Mouse (Mus musculus): ENCODE results near the gene Tas1r2.
A peak's percentile ranks its signal among the peaks of the same experiment; 100 is the strongest.

The Tas1r2 gene

GRCm38 (mm10) chr4:139705986-139706385, 52.6 kb downstream of the Tas1r2 start:
- no peak for DNase-seq (ENCODE audit: low spot score in 2 of 2)

DNA sequence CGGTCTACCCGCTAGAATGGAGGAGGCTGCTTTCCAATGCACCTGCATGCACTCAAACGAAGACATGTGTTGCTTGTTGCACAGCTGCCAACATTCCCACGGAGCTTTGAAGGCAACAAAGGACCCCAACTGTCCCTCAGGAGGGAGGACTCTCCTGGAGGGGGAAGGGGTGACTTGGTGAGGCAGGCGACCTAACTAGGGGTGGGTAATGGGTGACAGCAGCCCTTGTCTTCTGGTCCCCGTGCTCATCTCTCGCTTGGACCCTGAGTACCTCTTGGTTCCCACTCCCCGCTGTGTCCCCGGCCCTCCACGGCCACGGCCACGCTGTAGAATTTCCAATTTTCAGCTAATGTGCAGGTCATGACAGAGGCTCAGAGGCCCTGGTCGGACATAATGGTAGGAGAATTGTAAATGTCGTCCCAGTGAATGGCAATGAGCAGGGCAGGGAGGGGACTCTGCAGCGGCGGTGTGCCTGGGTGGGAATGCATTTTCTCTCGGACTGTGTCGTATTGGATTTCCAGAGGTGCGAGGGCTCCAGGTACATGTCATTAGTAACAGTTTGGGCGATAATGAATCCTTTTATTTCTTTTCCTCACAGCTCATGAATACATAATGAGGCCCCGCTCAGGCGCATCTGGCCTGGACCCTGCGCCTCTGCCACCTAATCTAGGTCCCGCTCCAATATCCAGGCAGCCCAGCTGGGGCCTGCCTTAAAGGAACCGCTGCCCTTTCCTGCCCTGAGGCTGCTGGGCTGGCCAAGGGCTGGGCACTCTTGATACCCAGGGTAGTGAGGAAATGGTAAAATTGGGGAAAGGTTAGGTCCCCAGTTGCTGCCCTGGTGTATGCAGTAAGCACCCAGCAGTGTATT, 57.4 kb downstream of the Tas1r2 start:
- no peak for DNase-seq (ENCODE audit: low spot score in 2 of 2)

DNA sequence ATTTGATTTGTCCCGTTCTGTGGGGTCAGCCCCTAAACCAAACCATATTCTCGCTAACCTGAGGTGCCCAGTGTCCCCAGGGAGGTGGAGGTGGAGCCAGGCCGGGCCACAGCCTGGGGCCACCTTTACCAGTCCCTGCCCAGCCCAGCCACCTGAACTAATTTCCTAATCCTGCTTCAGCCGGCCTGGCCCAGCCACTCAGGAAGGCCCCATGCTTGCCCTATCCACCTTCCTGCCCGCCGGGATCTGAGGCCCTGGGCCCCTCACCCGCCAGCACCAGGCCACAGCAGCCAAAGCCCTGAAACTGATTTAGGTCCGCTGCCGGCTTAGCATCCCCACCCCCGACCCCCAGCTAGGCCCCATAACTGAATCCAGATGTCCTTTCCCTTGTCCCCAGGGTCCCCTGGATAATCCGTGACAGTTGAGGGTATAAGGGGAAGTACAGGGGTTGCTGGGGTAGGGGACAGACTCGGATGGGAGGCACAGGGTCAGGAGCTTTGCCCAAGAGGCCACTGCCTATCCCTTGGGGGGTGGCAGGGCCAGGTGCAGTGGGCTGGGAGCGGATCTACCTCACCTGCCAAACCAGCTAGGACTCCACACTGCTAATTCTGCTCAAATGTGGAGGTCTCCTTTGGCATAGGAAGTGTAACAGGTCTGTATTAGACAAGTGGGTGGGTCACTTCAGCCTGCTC, 62.0 kb downstream of the Tas1r2 start:
- no peak for DNase-seq (ENCODE audit: low spot score in 2 of 2)

- peak; percentile 30 to 39 for DNase-seq (ENCODE audit: low spot score in 2 of 2)
Observed at GRCm38 (mm10) chr4:139716477-139717169, 63.3 kb downstream of the Tas1r2 start.

- DNase-seq (ENCODE audit: low spot score in 2 of 2) = no peak
Observed at GRCm38 (mm10) chr4:139718978-139719377, 65.6 kb downstream of the Tas1r2 start.

Data from right cerebral cortex, postnatal 36 days (tissue).